Mouse (Mus musculus) midbrain, embryonic 12.5 days (tissue): Measurements from ENCODE around the gene Frmd6. TPM values are rescaled to one million over a fixed set of nuclear protein-coding genes. Genes with fewer than 3 reads are reported as not detected.

Source experiments
- ATAC-seq: fragments of 200-750 bp; cut with Nextera tagmentation; 2 replicates; pipeline ENCODE4 v1.8.0; 2017; ENCODE audit warnings: low read depth, moderate TSS enrichment, moderate library complexity; ENCODE audit not compliant: low FRiP score
- H3K27ac ChIP-seq: fragments of 300-500 bp; sonication (generic); replicated peaks from 2 replicates; pipeline ENCODE4 v1.5.1; 2016; ENCODE audit warnings: mild to moderate bottlenecking
- H3K27me3 ChIP-seq: fragments of 300-500 bp; sonication (generic); 2 replicates; pipeline ENCODE4 v1.6.1; 2016; ENCODE audit warnings: mild to moderate bottlenecking
- H3K36me3 ChIP-seq: fragments of 300-500 bp; sonication (generic); 2 replicates; pipeline ENCODE4 v1.6.1; 2016
- H3K4me1 ChIP-seq: fragments of 300-500 bp; sonication (generic); 2 replicates; pipeline ENCODE4 v1.6.1; 2016
- H3K4me2 ChIP-seq: fragments of 300-500 bp; sonication (generic); replicated peaks from 2 replicates; pipeline ENCODE4 v1.6.1; 2016; ENCODE audit warnings: mild to moderate bottlenecking, moderate library complexity
- H3K4me3 ChIP-seq: fragments of 300-500 bp; sonication (generic); 2 replicates; pipeline ENCODE4 v1.5.1; 2016; ENCODE audit warnings: mild to moderate bottlenecking
- H3K9ac ChIP-seq: fragments of 300-500 bp; sonication (generic); replicated peaks from 2 replicates; pipeline ENCODE4 v1.6.1; 2016; ENCODE audit warnings: mild to moderate bottlenecking, moderate library complexity
- H3K9me3 ChIP-seq: fragments of 300-500 bp; sonication (generic); 2 replicates; pipeline ENCODE4 v1.6.1; 2016; ENCODE audit warnings: mild to moderate bottlenecking
- WGBS: fragments of 180-500 bp; shearing (Covaris S2); methylation state at CpG from one replicate; pipeline ENCODE4 v1.1.7; 2016; 5-methylcytosine and 5-hydroxymethylcytosine counted together
- polyA plus RNA-seq: library from polyadenylated mRNA; unstranded; fragments of >200 nt; fragmentation: Nextera tagmentation; extraction: Ambion mirVana; gene quantifications from 2 replicates; pipeline ENCODE4 v1.2.1, GENCODE M21; 2016

Frmd6 gene
- polyA plus RNA-seq, 1 experiment from 2014 or later = 19.4 TPM

GRCm38 (mm10) chr12:70911029-70911428 is 85.7 kb downstream of the Frmd6 start:
- H3K4me2 ChIP-seq = no peak overlapping the region
- peaks cover 5% of the 10 kb centered on the region; the same call in 1 of the 2 replicates for H3K9me3 ChIP-seq
- WGBS = 8% methylated on average over 5 of the region's 5 CpGs
- ATAC-seq = peak; percentile 74
- peaks cover 12% of the 10 kb centered on the region; the same call in 1 of the 2 replicates for H3K27me3 ChIP-seq
- peaks cover 11% of the 10 kb centered on the region for H3K4me1 ChIP-seq
- H3K27ac ChIP-seq = no peak overlapping the region
- H3K36me3 ChIP-seq = no peaks in the 10 kb centered on the region
- no peak overlapping the region for H3K9ac ChIP-seq
- no peak overlapping the region for H3K4me3 ChIP-seq

- peaks cover 12% of the 10 kb centered on the region; the same call in 1 of the 2 replicates for H3K27me3 ChIP-seq
- H3K4me1 ChIP-seq = peaks cover 11% of the 10 kb centered on the region
- H3K4me2 ChIP-seq = no peak overlapping the region
- no peak overlapping the region for H3K4me3 ChIP-seq
- H3K9me3 ChIP-seq = no peaks in the 10 kb centered on the region
- no peak for ATAC-seq
- WGBS = 65% methylated on average over 17 of the region's 17 CpGs
- 0 out of 2 replicates have a peak overlapping the region, but pooled peaks have one; percentile 20 for H3K9ac ChIP-seq
- H3K36me3 ChIP-seq = no peaks in the 10 kb centered on the region
- no peak overlapping the region for H3K27ac ChIP-seq
Measured at GRCm38 (mm10) chr12:70911676-70912379, 86.5 kb downstream of the Frmd6 start.

GRCm38 (mm10) chr12:70913429-70913828 is 88.1 kb downstream of the Frmd6 start:
- no peaks in the 10 kb centered on the region for H3K36me3 ChIP-seq
- H3K9ac ChIP-seq = no peak overlapping the region
- no peak overlapping the region for H3K4me3 ChIP-seq
- H3K4me2 ChIP-seq = no peak overlapping the region
- ATAC-seq = no peak
- H3K27me3 ChIP-seq = peaks cover 12% of the 10 kb centered on the region; the same call in 1 of the 2 replicates
- WGBS = 42% methylated on average over 3 of the region's 3 CpGs
- H3K27ac ChIP-seq = no peak overlapping the region
- peaks cover 11% of the 10 kb centered on the region for H3K4me1 ChIP-seq
- no peaks in the 10 kb centered on the region for H3K9me3 ChIP-seq

GRCm38 (mm10) chr12:70914387-70914786 is 89.1 kb downstream of the Frmd6 start:
- no peak overlapping the region for H3K4me2 ChIP-seq
- WGBS = 57% methylated on average over 11 of the region's 11 CpGs
- no peaks in the 10 kb centered on the region for H3K36me3 ChIP-seq
- peaks cover 11% of the 10 kb centered on the region for H3K4me1 ChIP-seq
- no peak for ATAC-seq
- peaks cover 8% of the 10 kb centered on the region; the same call in 1 of the 2 replicates for H3K27me3 ChIP-seq
- H3K9me3 ChIP-seq = no peaks in the 10 kb centered on the region
- no peak overlapping the region for H3K27ac ChIP-seq
- H3K4me3 ChIP-seq = no peak overlapping the region
- no peak overlapping the region for H3K9ac ChIP-seq

- Histone ChIP-seq H3K36me3 (no peaks in the 10 kb centered on the region), H3K27me3 (no peaks in the 10 kb centered on the region), H3K27ac (no peak overlapping the region), H3K4me3 (no peak overlapping the region), H3K4me1 (no peaks in the 10 kb centered on the region), H3K4me2 (no peak overlapping the region), H3K9me3 (peaks cover 5% of the 10 kb centered on the region; the same call in 1 of the 2 replicates), H3K9ac (no peak overlapping the region)
- no peak for ATAC-seq
- WGBS = 88% methylated on average over 4 of the region's 4 CpGs
Measured at GRCm38 (mm10) chr12:70929781-70930180, 104.5 kb downstream of the Frmd6 start.

- WGBS = 38% methylated on average over 7 of the region's 12 CpGs
- H3K27me3 ChIP-seq = no peaks in the 10 kb centered on the region
- peak; percentile 7 for ATAC-seq
- H3K9ac ChIP-seq = peak overlapping the region; percentile 79
- no peaks in the 10 kb centered on the region for H3K9me3 ChIP-seq
- no peaks in the 10 kb centered on the region; the same call in 1 of the 2 replicates for H3K36me3 ChIP-seq
- H3K4me2 ChIP-seq = peak overlapping the region; percentile 58
- peak overlapping the region; percentile 76 for H3K4me3 ChIP-seq
- peaks cover 4% of the 10 kb centered on the region for H3K4me1 ChIP-seq
- peak overlapping the region; percentile 90 for H3K27ac ChIP-seq
Measured at GRCm38 (mm10) chr12:70937150-70937549, 111.8 kb downstream of the Frmd6 start.

- H3K4me3 ChIP-seq = peak within 1 kb of the TSS; percentile 76
- H3K9me3 ChIP-seq = no peaks in the 10 kb centered on the region
- H3K27me3 ChIP-seq = no peaks in the 10 kb centered on the region
- H3K4me1 ChIP-seq = peaks cover 4% of the 10 kb centered on the region
- H3K4me2 ChIP-seq = peak within 1 kb of the TSS; percentile 73
- H3K36me3 ChIP-seq = peaks cover 6% of the 10 kb centered on the region
- peak within 1 kb of the TSS; percentile 90 for H3K27ac ChIP-seq
- WGBS = under 1% methylated on average over 59 of the region's 59 CpGs
- H3K9ac ChIP-seq = peak within 1 kb of the TSS; percentile 79
- ATAC-seq = peak; percentile 97
Measured at GRCm38 (mm10) chr12:70937571-70938384, 112.5 kb downstream of the Frmd6 start, which contains the start of gene Actr10. Actr10 (plus strand) TSS chr12:70937857.

GRCm38 (mm10) chr12:70940806-70941205 is 115.5 kb downstream of the Frmd6 start:
- Histone ChIP-seq H3K4me1 (peaks cover 4% of the 10 kb centered on the region), H3K27ac (no peak overlapping the region), H3K4me3 (no peak overlapping the region), H3K27me3 (no peaks in the 10 kb centered on the region), H3K36me3 (peaks cover 22% of the 10 kb centered on the region), H3K9ac (no peak overlapping the region), H3K9me3 (no peaks in the 10 kb centered on the region), H3K4me2 (no peak overlapping the region)
- ATAC-seq = no peak
- WGBS = 97% methylated on average over 7 of the region's 7 CpGs

GRCm38 (mm10) chr12:70944181-70944580 is 118.9 kb downstream of the Frmd6 start:
- 98% methylated on average over 5 of the region's 5 CpGs for WGBS
- no peak overlapping the region for H3K4me2 ChIP-seq

GRCm38 (mm10) chr12:70946585-70947256 is 121.4 kb downstream of the Frmd6 start:
- Histone ChIP-seq H3K4me3 (no peak overlapping the region), H3K9me3 (no peaks in the 10 kb centered on the region), H3K4me2 (no peak overlapping the region), H3K9ac (no peak overlapping the region), H3K27me3 (no peaks in the 10 kb centered on the region), H3K4me1 (no peaks in the 10 kb centered on the region), H3K36me3 (peaks cover 64% of the 10 kb centered on the region), H3K27ac (no peak overlapping the region)
- ATAC-seq = no peak
- WGBS = 92% methylated on average over 10 of the region's 10 CpGs

More at GRCm38 (mm10) chr12:70944181-70944580, 118.9 kb downstream of the Frmd6 start:
- no peak overlapping the region for H3K9ac ChIP-seq
- no peak overlapping the region for H3K4me3 ChIP-seq
- H3K36me3 ChIP-seq = peaks cover 51% of the 10 kb centered on the region
- H3K9me3 ChIP-seq = no peaks in the 10 kb centered on the region
- no peaks in the 10 kb centered on the region for H3K4me1 ChIP-seq
- ATAC-seq = no peak
- no peak overlapping the region for H3K27ac ChIP-seq
- no peaks in the 10 kb centered on the region for H3K27me3 ChIP-seq
